Mouse (Mus musculus) WW6 (cell line): ENCODE measurements at regions not wholly inside any gene's neighbourhood (a gene's known extent, or its start where the extent isn't known, plus 50 kb on each side); places are given as distances from the start of the nearest gene placed in this dataset.

ENCODE experiments used
- DNase-seq: peaks from one replicate; pipeline ENCODE4 v3.0.0-alpha.2; 2013; ENCODE audit warnings: low read depth, low spot score

DNA sequence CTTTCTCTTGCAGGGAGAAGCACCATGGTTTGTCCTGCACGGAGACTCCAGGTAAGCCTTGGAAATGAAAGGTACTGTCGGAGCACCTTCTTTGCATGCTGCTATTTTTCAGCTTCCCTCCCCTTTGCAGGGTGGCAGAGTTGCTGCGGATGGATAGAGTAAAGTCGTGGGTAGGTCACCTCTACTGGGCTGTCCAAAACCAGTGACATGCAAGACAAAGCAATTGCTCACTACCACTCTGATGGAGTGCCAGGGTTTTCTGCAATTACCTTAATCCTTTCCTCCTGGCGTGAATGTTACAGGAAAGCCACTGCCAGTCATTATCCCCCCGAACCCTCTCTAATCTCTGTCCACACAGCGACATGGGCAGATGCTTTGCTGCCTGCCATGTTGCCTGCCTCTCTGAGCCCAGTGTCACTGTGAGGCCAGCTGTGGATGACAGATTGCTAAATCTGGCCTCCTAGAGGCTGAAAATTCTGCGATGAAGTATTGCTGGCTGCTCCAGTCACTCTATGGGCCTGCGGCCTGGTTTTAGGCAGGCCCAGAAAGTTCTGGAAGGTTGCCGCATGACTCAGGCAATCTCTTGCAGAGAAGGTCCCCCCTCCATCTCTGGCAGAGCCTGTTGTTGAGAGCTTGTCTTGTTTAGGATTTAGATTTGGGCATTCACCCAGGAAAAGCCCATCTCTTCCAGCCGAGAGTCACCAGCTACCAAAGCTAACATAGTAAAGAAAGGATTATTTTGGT is 54.1 kb upstream of the Sod3 start:
- DNase-seq: no peak

GRCm38 (mm10) chr5:52296303-52296702 is 67.3 kb upstream of the Sod3 start:
- no peak for DNase-seq

DNA sequence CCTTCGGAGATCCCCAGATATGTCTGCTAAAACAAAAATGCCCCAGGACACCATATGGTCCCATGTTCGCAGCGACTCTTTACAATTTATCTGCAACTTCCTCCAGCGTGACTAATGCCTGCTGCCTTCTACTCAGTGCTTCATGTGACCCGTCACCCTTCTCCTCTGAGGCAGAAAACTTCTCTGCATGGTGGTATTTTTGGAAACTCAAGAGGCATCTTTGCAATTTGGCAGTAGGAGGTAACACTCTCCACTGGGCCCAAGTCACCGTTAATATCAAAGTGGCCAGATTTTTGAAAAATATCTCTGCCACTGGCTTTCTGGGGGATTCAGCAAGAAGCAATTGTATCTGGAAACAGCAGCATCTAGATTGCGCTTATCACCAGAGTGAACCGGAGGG is 69.1 kb upstream of the Sod3 start:
- DNase-seq: no peak

DNA sequence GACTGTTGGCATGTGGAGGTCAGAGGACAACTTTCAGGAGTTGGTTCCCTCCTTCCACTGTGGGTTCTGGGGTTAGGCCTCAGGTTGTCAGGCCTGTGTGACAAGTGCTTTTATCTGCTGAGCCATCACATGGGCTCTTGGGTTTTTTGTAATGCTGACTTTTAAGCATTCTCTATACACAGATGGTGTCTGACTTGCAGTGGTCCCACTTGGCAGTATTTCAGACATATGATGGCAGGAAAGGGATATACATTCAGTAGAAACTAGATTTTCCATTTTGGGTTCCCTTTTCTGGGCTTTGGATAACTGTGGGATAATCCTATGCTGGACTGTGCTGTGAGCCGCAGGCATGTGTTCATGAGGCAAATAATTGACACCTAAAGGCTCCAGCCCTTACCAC is 75.3 kb upstream of the Sod3 start:
- DNase-seq: no peak

- DNase-seq: no peak
Observed at GRCm38 (mm10) chr5:52280871-52281270, 82.7 kb upstream of the Sod3 start.

DNA sequence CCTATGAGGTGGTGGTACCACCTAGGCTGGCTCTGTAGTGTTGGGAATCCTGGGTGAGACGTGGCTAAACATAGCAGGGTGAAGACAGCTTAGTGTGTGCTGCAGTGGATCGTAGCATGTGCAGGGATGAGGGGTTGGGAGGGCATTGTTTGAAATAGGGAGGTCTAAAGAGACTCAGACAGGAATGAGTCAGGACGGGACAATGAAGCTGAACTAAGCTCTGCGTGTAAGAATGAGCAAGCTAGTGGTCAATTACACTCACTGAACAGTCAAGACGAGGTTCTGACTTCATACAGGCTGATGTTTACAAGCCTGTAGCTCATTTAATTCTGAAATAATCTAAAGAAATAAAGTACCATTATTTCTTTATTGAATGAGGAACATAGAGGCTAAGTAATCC is 85.5 kb upstream of the Sod3 start:
- no peak for DNase-seq

GRCm38 (mm10) chr5:52263214-52263613 is 72.9 kb upstream of the Dhx15 start:
- no peak for DNase-seq

DNA sequence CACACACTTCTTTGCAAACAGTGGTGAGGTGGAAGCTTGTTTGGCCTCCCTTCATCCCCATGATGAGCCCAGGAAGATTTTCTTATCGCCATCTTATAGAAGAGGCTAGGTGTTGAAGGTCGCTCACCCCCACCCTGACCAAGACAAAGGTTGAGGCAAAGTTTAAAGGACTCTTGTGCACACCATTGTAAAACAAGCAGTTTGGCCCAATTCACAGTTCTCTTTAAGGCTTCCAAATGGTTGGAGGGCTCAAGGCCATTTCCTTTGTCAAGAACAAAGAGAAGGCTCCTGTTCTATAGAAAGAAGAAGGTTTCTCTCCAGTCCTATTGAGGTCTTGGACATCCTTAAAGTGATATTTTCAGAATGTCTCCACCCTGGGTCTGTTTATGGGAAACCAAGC is 67.8 kb upstream of the Dhx15 start:
- DNase-seq: no peak

DNA sequence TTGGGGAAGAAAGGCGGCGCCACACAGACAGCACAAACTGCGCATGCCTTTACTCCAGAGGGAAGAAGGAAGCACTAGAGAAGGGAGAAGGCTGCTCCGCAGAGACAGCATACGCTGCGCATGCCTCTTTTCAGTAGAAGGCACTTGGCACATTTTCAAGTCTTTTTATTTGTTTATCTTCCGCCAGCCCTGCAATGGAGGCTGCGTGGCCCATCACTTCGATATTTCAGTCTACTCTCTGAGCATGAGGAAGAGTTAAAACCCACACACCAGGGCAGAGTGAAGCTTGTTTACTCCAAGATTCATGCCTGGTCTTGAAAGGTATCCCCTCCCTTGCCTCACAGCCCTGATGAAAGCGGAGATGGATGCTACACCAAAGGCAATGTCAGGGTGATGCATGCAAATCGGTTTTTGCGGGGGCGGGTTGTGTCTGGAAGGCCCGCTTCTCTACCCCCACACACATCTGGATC is 64.3 kb upstream of the Dhx15 start:
- DNase-seq: no peak

DNA sequence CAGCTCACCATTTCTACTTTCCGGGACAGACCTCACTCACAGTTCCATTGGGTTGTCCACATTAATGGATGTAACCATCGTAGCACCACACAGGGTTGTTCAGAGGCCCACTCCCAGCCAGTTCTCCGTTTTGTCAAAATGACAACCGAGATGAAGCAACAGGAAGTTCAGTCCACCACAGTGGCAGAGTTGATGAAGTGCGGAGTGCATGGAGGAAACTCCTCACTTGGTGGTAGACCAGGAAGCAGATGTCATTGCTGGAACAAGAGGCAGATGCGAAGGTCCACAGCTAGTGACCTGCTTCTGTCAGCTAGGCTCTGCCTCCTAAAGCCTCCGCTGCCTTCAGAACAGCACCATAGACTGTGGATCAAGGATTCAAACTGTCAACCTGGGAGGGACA is 59.5 kb upstream of the Dhx15 start:
- no peak for DNase-seq

DNA sequence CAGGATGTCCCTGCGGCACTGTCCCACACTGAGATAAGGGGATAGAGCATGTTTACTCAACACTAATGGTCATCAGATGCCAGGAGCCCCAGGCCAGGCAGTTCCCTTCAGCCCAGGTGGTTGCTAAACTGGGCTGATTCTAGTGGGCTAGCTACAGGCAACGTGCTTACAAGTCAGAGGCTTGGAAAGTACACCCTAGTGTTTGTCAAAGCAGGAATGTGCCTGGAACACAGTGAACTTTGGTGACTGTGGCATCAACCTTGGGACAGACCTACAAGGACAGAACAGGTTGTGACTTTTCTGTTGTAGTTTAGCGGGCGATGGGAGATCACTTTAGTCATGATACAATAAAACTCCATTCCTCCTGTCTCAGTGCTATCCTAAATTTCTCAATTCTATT is 53.6 kb upstream of the Dhx15 start:
- DNase-seq: no peak

- DNase-seq: no peak
Observed at GRCm38 (mm10) chr5:52242414-52242813, 52.1 kb upstream of the Dhx15 start.

GRCm38 (mm10) chr5:52240540-52240939 is 50.2 kb upstream of the Dhx15 start:
- peak; percentile 14 for DNase-seq
